Mouse (Mus musculus) kidney, embryonic 14.5 days (tissue): ENCODE data around the gene Nudt1. TPM values are rescaled to one million over a fixed set of nuclear protein-coding genes. Genes with fewer than 3 reads are reported as not detected.

ENCODE experiments used
- ATAC-seq: fragments of 200-750 bp; cut with Nextera tagmentation; 2 replicates; pipeline ENCODE4 v1.8.0; 2017; ENCODE audit warnings: moderate number of reproducible peaks, mild to moderate bottlenecking, moderate TSS enrichment, moderate library complexity; ENCODE audit not compliant: low FRiP score, low TSS enrichment
- H3K27ac ChIP-seq: fragments of 300-500 bp; sonication (generic); 2 replicates; pipeline ENCODE4 v1.5.1; 2014; ENCODE audit warnings: low read depth, mild to moderate bottlenecking, low read length, moderate library complexity, mixed read lengths
- H3K27me3 ChIP-seq: fragments of 300-500 bp; sonication (generic); 2 replicates; pipeline ENCODE4 v1.6.1; 2014; ENCODE audit warnings: mild to moderate bottlenecking, low read length; ENCODE audit not compliant: control insufficient read depth, insufficient read depth
- H3K36me3 ChIP-seq: fragments of 300-500 bp; sonication (generic); 2 replicates; pipeline ENCODE4 v1.6.1; 2014; ENCODE audit warnings: low read length, mixed read lengths; ENCODE audit not compliant: control insufficient read depth, insufficient read depth
- H3K4me1 ChIP-seq: fragments of 300-500 bp; sonication (generic); 2 replicates; pipeline ENCODE4 v1.6.1; 2014; ENCODE audit warnings: low read length, mixed read lengths; ENCODE audit not compliant: control insufficient read depth, insufficient read depth
- H3K4me2 ChIP-seq: fragments of 300-500 bp; sonication (generic); replicated peaks from 2 replicates; pipeline ENCODE4 v1.6.1; 2014; ENCODE audit warnings: low read depth, mild to moderate bottlenecking, low read length
- H3K4me3 ChIP-seq: fragments of 300-500 bp; sonication (generic); 2 replicates; pipeline ENCODE4 v1.5.1; 2014; ENCODE audit warnings: mild to moderate bottlenecking, low read length
- H3K9ac ChIP-seq: fragments of 300-500 bp; sonication (generic); 2 replicates; pipeline ENCODE4 v1.6.1; 2014; ENCODE audit warnings: low read depth, mild to moderate bottlenecking, low read length, moderate library complexity
- H3K9me3 ChIP-seq: fragments of 300-500 bp; sonication (generic); 2 replicates; pipeline ENCODE4 v1.6.1; 2016; ENCODE audit warnings: low read length; ENCODE audit not compliant: control insufficient read depth
- WGBS: fragments of 180-500 bp; shearing (Covaris S2); extraction: QIAGEN DNeasy Blood & Tissue Kit; methylation state at CpG from one replicate; pipeline ENCODE4 v1.1.7; 2014; 5-methylcytosine and 5-hydroxymethylcytosine counted together
- polyA plus RNA-seq: library from polyadenylated mRNA; unstranded; fragments of >200 nt; fragmentation: Nextera tagmentation; extraction: Ambion mirVana; gene quantifications from 2 replicates; pipeline ENCODE4 v1.2.1, GENCODE M21; 2014

Nudt1 gene
- polyA plus RNA-seq, 1 experiment from 2014 or later, result 53.7 TPM

- ATAC-seq, result peak; percentile 81
- Histone ChIP-seq H3K9ac (peak overlapping the region; percentile 28; the same call in 1 of the 2 replicates), H3K4me2 (no peak overlapping the region; the same call in 1 of the 2 replicates)
These were observed 62.1 kb downstream of the Nudt1 start for GRCm38 (mm10) chr5:140383559-140383958.

DNA sequence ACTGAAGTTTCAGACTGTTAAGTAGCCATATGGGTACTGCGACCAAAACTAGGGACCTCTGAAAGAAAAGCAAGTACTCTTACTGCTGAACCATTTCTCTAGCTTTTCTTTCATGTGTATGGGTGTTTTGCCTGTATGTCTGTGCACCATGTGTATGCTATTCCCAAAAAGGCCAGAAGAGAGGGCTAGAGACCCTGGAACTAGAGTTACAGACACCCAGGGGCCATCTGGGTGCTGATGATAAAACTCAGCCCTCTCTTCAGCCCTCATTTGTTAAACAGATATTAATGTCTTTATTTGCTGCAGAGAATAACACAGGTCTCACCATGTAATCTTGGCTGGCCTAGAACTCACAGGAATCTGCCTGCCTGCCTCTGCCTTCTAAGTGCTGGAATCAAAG lies 63.0 kb downstream of the Nudt1 start:
- Histone ChIP-seq H3K9me3 (no peaks in the 10 kb centered on the region), H3K4me1 (peaks cover 41% of the 10 kb centered on the region), H3K27ac (peak overlapping the region; percentile 69; the same call in 1 of the 2 replicates), H3K36me3 (no peaks in the 10 kb centered on the region), H3K4me3 (no peak overlapping the region), H3K4me2 (no peak overlapping the region), H3K27me3 (no peaks in the 10 kb centered on the region), H3K9ac (peak overlapping the region; percentile 28; the same call in 1 of the 2 replicates)
- ATAC-seq, result no peak
- WGBS, result 73% methylated on average over 1 of the region's 1 CpGs

More at GRCm38 (mm10) chr5:140383559-140383958, 62.1 kb downstream of the Nudt1 start:
- Histone ChIP-seq H3K4me1 (peaks cover 40% of the 10 kb centered on the region), H3K27ac (peak overlapping the region; percentile 69), H3K9me3 (no peaks in the 10 kb centered on the region), H3K4me3 (no peak overlapping the region), H3K36me3 (no peaks in the 10 kb centered on the region), H3K27me3 (no peaks in the 10 kb centered on the region)
- 11% methylated on average over 7 of the region's 7 CpGs for WGBS

GRCm38 (mm10) chr5:140387236-140387635 lies 65.8 kb downstream of the Nudt1 start:
- H3K4me2 ChIP-seq, result peak overlapping the region; percentile 12; the same call in 1 of the 2 replicates
- peaks cover 41% of the 10 kb centered on the region for H3K4me1 ChIP-seq
- no peak for ATAC-seq
- no peaks in the 10 kb centered on the region for H3K36me3 ChIP-seq
- H3K4me3 ChIP-seq, result no peak overlapping the region
- 53% methylated on average over 7 of the region's 7 CpGs for WGBS
- no peak overlapping the region for H3K27ac ChIP-seq
- H3K27me3 ChIP-seq, result no peaks in the 10 kb centered on the region
- H3K9me3 ChIP-seq, result no peaks in the 10 kb centered on the region
- H3K9ac ChIP-seq, result no peak overlapping the region

Other genes starting within 250 kb of the Nudt1 start
- gene Mad1l1, start 104 bp upstream of the Nudt1 start, polyA plus RNA-seq, result 37.0 and 47.4 TPM in 2 replicates
- gene Mrm2, start 10.2 kb downstream of the Nudt1 start, polyA plus RNA-seq, result 19.5 and 22.0 TPM in 2 replicates
- 10.5 and 12.9 TPM in 2 replicates for gene Snx8, start 67.6 kb downstream of the Nudt1 start, polyA plus RNA-seq
- gene Eif3b, start 97.7 kb downstream of the Nudt1 start, polyA plus RNA-seq, result 139 and 188 TPM in 2 replicates
- gene Gm4869, start 124.0 kb downstream of the Nudt1 start, polyA plus RNA-seq, result not detected in 2 replicates
- gene Chst12, start 183.9 kb downstream of the Nudt1 start, polyA plus RNA-seq, result 13.3 and 17.5 TPM in 2 replicates
- gene Grifin, start 243.4 kb downstream of the Nudt1 start, polyA plus RNA-seq, result 0.34 TPM in 1 of 2 replicates, not detected in the other